Mouse (Mus musculus): ENCODE measurements at regions not wholly inside any gene's neighbourhood (a gene's known extent, or its start where the extent isn't known, plus 50 kb on each side); places are given as distances from the start of the nearest gene placed in this dataset.
A peak's percentile ranks its signal among the peaks of the same experiment; 100 is the strongest.

DNA sequence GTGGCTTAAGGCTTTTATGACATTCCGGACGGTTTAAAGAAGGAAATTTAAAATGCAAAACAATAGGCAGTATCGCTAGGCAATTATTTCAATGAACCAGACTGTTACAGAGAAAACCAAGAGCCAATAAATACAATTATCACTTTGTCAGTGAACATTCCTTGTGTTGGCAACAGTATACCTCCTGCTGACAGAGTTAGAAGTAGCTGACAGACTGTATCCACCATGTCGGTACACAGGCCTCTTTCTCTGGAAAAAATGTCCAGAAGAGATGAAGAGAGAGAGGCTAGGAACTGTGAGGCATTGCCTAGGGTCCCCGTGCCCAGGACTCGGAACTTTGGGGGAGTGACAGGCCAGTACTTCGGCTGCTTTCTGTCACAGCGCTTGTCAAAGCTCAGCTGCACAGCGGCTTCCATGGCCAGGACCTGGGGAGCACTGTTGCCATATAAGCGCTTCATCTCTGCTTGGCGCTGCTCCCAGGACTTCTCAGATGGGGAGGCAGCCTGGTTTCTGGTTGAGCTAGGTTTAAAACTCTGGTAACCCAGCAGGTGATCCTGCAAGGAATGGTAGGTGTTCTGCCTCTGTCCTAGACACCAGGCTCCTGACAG, 205.9 kb upstream of the Nt5e start:
- Histone ChIP-seq H3K27me3 (replicated peaks) (peaks cover under 1% of the 10 kb centered on the region; the same call in 1 of the 2 replicates), H3K36me3 (no peaks in the 10 kb centered on the region), H3K9me3 (replicated peaks) (no peaks in the 10 kb centered on the region), H3K9ac (no peak overlapping the region), H3K4me2 (no peak overlapping the region), H3K27ac (ENCODE audit: poor library complexity, severe bottlenecking) (no peak overlapping the region), H3K4me3 (no peak overlapping the region), H3K4me1 (replicated peaks) (no peaks in the 10 kb centered on the region)
- ATAC-seq (ENCODE audit: insufficient number of reproducible peaks, low FRiP score), result no peak
- WGBS, result 68% methylated on average over 11 of the region's 11 CpGs

GRCm38 (mm10) chr9:88124322-88125005, 202.5 kb upstream of the Nt5e start:
- H3K9ac ChIP-seq, result no peak overlapping the region
- no peak for ATAC-seq (ENCODE audit: insufficient number of reproducible peaks, low FRiP score)
- no peak overlapping the region for H3K4me2 ChIP-seq
- H3K27ac ChIP-seq (ENCODE audit: poor library complexity, severe bottlenecking), result no peak overlapping the region
- WGBS, result 80% methylated on average over 9 of the region's 9 CpGs
- H3K36me3 ChIP-seq, result no peaks in the 10 kb centered on the region
- H3K9me3 ChIP-seq (replicated peaks), result no peaks in the 10 kb centered on the region
- no peak overlapping the region for H3K4me3 ChIP-seq
- no peaks in the 10 kb centered on the region for H3K27me3 ChIP-seq (replicated peaks)
- no peaks in the 10 kb centered on the region for H3K4me1 ChIP-seq (replicated peaks)

- 75% methylated on average over 6 of the region's 6 CpGs for WGBS
- Histone ChIP-seq H3K27ac (ENCODE audit: poor library complexity, severe bottlenecking) (no peak overlapping the region), H3K4me2 (no peak overlapping the region), H3K4me3 (no peak overlapping the region), H3K4me1 (replicated peaks) (no peaks in the 10 kb centered on the region), H3K9ac (no peak overlapping the region), H3K27me3 (replicated peaks) (no peaks in the 10 kb centered on the region), H3K9me3 (replicated peaks) (no peaks in the 10 kb centered on the region), H3K36me3 (no peaks in the 10 kb centered on the region)
- no peak for ATAC-seq (ENCODE audit: insufficient number of reproducible peaks, low FRiP score)
Observed at GRCm38 (mm10) chr9:88163025-88163780, 163.8 kb upstream of the Nt5e start.

GRCm38 (mm10) chr9:88177575-88178254, 149.3 kb upstream of the Nt5e start:
- WGBS, result 54% methylated on average over 4 of the region's 4 CpGs
- H3K4me2 ChIP-seq, result no peak overlapping the region
- no peak overlapping the region for H3K27ac ChIP-seq (ENCODE audit: poor library complexity, severe bottlenecking)
- no peaks in the 10 kb centered on the region for H3K36me3 ChIP-seq
- no peaks in the 10 kb centered on the region for H3K9me3 ChIP-seq (replicated peaks)
- no peak overlapping the region for H3K9ac ChIP-seq
- H3K4me1 ChIP-seq (replicated peaks), result no peaks in the 10 kb centered on the region
- no peaks in the 10 kb centered on the region for H3K27me3 ChIP-seq (replicated peaks)
- peak; percentile 22; the same call in 1 of the 2 replicates for ATAC-seq (ENCODE audit: insufficient number of reproducible peaks, low FRiP score)
- no peak overlapping the region for H3K4me3 ChIP-seq

DNA sequence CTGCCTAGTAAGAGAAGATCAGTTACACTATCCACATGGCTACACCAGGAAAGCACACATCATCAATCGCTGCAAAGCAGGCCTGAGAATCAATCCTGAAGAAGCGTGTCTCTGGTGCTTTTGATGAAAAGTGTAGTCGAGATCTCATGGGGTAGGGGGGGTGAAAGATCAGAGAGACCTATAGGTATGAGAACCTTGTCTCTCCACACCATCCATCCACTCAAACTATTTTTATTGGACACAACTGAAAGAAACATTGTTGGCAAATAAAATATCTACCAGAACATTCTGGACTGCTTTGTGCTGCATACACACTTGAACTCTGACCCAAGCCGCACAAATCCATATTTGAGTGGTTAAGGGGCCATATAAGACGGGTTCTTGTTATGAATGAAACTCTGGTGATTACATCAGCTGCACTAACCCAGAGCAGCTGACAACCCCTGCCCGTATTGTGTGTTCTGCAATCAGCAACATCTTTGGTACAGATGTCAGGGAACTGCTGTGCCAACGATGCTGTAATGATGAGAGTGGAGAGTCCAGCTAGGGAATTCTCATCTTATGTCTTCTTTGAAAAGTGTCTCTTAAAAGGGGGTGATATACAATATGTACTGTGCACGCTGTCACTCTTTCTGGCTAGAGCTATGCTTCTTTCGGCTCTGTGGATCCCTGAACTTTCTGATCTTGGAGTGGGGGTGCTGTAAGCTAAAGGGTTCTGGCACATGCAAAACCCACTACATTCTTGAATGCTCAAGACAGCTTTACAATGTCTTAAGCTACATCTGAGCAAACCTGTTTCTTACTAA, 145.6 kb upstream of the Nt5e start:
- 77% methylated on average over 9 of the region's 9 CpGs for WGBS
- ATAC-seq (ENCODE audit: insufficient number of reproducible peaks, low FRiP score), result no peak

DNA sequence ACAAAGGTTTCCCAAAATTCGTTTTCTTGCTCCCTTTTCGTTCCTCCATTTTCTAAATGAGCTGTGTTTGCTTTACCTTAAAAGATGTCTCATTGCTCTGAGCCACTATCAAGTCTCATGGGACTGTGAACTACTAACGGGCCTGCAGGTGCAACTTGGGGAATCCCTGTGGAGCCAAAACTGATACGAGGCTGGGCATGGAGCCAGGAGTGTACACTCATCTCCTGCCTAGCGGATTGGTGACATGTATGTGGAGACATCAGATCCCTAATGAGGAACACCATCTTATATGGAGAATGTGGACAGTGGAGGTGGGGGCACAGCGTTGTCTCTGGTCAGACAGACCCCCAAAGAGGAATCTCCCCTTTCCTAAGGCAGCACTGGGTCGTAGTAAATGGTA, 119.6 kb upstream of the Nt5e start:
- H3K4me1 ChIP-seq (replicated peaks), result no peaks in the 10 kb centered on the region
- no peaks in the 10 kb centered on the region for H3K27me3 ChIP-seq (replicated peaks)
- WGBS, result 65% methylated on average over 7 of the region's 7 CpGs
- H3K9me3 ChIP-seq (replicated peaks), result no peaks in the 10 kb centered on the region
- H3K36me3 ChIP-seq, result no peaks in the 10 kb centered on the region
- ATAC-seq (ENCODE audit: insufficient number of reproducible peaks, low FRiP score), result no peak
- no peak overlapping the region for H3K4me2 ChIP-seq
- no peak overlapping the region for H3K27ac ChIP-seq (ENCODE audit: poor library complexity, severe bottlenecking)
- no peak overlapping the region for H3K9ac ChIP-seq
- H3K4me3 ChIP-seq, result no peak overlapping the region

More for the DNA sequence above, 145.6 kb upstream of the Nt5e start:
- H3K4me3 ChIP-seq, result no peak overlapping the region
- no peaks in the 10 kb centered on the region for H3K36me3 ChIP-seq
- no peaks in the 10 kb centered on the region for H3K27me3 ChIP-seq (replicated peaks)
- H3K9ac ChIP-seq, result no peak overlapping the region
- H3K27ac ChIP-seq (ENCODE audit: poor library complexity, severe bottlenecking), result no peak overlapping the region
- H3K4me1 ChIP-seq (replicated peaks), result no peaks in the 10 kb centered on the region
- no peak overlapping the region for H3K4me2 ChIP-seq
- H3K9me3 ChIP-seq (replicated peaks), result no peaks in the 10 kb centered on the region

- ATAC-seq (ENCODE audit: insufficient number of reproducible peaks, low FRiP score), result no peak
- no peaks in the 10 kb centered on the region for H3K36me3 ChIP-seq
- H3K9ac ChIP-seq, result no peak overlapping the region
- H3K4me3 ChIP-seq, result no peak overlapping the region
- H3K4me2 ChIP-seq, result no peak overlapping the region
- no peak overlapping the region for H3K27ac ChIP-seq (ENCODE audit: poor library complexity, severe bottlenecking)
- H3K9me3 ChIP-seq (replicated peaks), result no peaks in the 10 kb centered on the region
- H3K4me1 ChIP-seq (replicated peaks), result no peaks in the 10 kb centered on the region
- H3K27me3 ChIP-seq (replicated peaks), result no peaks in the 10 kb centered on the region
Observed at GRCm38 (mm10) chr9:88208022-88208421, 119.0 kb upstream of the Nt5e start.

DNA sequence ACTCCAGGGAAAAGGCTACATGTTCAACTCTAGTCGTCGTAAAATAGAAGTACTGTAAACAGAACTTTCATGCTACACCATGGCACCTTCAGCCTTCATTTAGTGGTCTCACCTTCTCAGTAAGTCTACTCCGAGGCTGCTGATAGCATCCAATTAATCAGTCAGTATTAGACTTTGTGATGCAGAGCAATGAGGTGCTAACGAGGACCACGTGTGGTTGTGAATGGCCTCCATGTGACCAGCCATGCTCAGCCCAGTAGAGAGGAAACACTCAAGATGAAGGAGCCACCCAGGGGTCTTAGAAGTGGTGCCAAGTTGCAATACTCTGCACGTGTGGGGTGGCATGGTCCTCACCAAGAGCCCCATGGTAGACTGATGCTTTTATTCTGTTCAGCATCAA, 112.2 kb upstream of the Nt5e start:
- Histone ChIP-seq H3K27me3 (replicated peaks) (no peaks in the 10 kb centered on the region), H3K36me3 (no peaks in the 10 kb centered on the region), H3K4me3 (no peak overlapping the region), H3K4me2 (no peak overlapping the region), H3K4me1 (replicated peaks) (no peaks in the 10 kb centered on the region), H3K9me3 (replicated peaks) (0 out of 2 replicates have a peak, but pooled peaks cover 3% of the 10 kb centered on the region), H3K9ac (no peak overlapping the region), H3K27ac (ENCODE audit: poor library complexity, severe bottlenecking) (no peak overlapping the region)
- 61% methylated on average over 6 of the region's 6 CpGs for WGBS
- ATAC-seq (ENCODE audit: insufficient number of reproducible peaks, low FRiP score), result no peak

DNA sequence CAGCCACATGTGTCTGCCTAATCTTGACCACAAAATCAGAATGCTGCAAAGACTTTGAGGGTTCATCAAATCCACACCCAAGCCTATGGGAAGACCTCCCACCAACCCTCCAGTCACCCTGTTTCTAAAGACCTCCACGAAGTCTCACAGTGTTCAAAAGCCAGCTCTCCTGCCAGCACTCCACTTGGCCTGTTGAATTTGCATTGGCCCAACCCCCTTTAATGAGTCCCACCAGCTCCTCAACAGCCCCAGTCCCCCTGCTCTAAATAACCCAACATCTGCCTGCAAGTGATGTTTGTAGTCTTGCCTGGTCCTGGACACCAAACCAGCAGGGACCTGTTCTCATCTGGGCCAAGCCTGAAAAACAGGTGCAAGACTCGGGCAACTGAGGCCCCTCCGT, 106.6 kb upstream of the Nt5e start:
- H3K27ac ChIP-seq (ENCODE audit: poor library complexity, severe bottlenecking), result no peak overlapping the region
- ATAC-seq (ENCODE audit: insufficient number of reproducible peaks, low FRiP score), result no peak
- no peaks in the 10 kb centered on the region for H3K4me1 ChIP-seq (replicated peaks)
- H3K27me3 ChIP-seq (replicated peaks), result peaks cover 20% of the 10 kb centered on the region
- 0 out of 2 replicates have a peak, but pooled peaks cover 3% of the 10 kb centered on the region for H3K9me3 ChIP-seq (replicated peaks)
- no peaks in the 10 kb centered on the region for H3K36me3 ChIP-seq
- 70% methylated on average over 3 of the region's 3 CpGs for WGBS
- no peak overlapping the region for H3K4me3 ChIP-seq
- H3K9ac ChIP-seq, result no peak overlapping the region
- H3K4me2 ChIP-seq, result no peak overlapping the region

DNA sequence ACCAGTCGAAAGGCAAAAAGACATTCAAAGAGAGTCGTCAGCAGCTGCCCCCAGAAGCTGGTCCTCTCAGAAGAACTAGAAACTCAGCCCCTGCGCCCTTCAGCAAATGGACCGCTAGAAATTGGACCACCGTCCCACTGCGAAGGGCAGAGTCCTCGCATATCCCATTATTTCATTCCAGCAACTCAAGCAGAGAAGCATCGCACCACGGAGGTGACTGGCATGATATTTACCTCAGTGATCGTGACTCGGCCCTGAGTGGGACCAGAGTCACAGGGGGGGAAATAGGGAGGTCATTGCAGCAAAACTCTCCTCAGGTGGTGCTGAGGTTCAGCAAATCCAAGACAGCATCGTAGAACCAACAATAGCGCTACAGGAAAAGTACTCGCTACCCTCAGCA, 105.7 kb upstream of the Nt5e start:
- Histone ChIP-seq H3K9me3 (replicated peaks) (0 out of 2 replicates have a peak, but pooled peaks cover 3% of the 10 kb centered on the region), H3K4me1 (replicated peaks) (no peaks in the 10 kb centered on the region), H3K27me3 (replicated peaks) (peaks cover 22% of the 10 kb centered on the region), H3K36me3 (no peaks in the 10 kb centered on the region), H3K4me2 (no peak overlapping the region), H3K27ac (ENCODE audit: poor library complexity, severe bottlenecking) (no peak overlapping the region), H3K4me3 (no peak overlapping the region), H3K9ac (no peak overlapping the region)
- WGBS, result 82% methylated on average over 14 of the region's 14 CpGs
- no peak for ATAC-seq (ENCODE audit: insufficient number of reproducible peaks, low FRiP score)
